Mouse (Mus musculus): ENCODE measurements at regions not wholly inside any gene's neighbourhood (a gene's known extent, or its start where the extent isn't known, plus 50 kb on each side); places are given as distances from the start of the nearest gene placed in this dataset.

GRCm38 (mm10) chr6:51184500-51184899 lies 248.0 kb upstream of the Nfe2l3 start:
- TF ChIP-seq CTCF (IDR thresholded peaks at IDR 0.05; ENCODE audit: low read depth, low read length), result no peak
- no peak for TF ChIP-seq POLR2A (IDR thresholded peaks at IDR 0.05; ENCODE audit: extremely low read depth, insufficient read depth, low read length)
